Mouse (Mus musculus): ENCODE measurements at regions not wholly inside any gene's neighbourhood (a gene's known extent, or its start where the extent isn't known, plus 50 kb on each side); places are given as distances from the start of the nearest gene placed in this dataset.

DNA sequence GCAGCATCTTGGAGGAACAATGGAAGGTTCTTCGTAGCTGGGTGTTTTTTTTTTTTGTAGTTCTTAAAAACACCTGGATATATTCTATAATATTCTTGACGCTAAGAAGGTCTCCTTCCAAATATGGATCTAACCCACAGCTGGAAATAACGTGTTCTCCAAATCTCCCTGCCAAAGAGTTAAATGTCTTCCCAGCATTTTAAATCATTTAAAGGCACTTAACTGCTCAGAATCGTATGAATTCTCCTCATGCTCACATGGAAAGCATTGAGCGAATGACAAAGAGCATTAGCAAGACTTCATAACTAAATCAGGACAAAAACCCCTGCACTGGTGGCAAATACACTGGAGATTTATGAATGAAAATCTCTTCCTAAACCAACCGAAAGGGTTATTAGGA is 117.7 kb upstream of the Hs3st3a1 start:
- Histone ChIP-seq H3K9ac (replicated peaks; ENCODE audit: low read length) (no peak overlapping the region), H3K4me2 (ENCODE audit: low read depth, low read length) (no peak overlapping the region), H3K27me3 (ENCODE audit: control insufficient read depth, insufficient read depth, low read length) (no peaks in the 10 kb centered on the region), H3K36me3 (replicated peaks; ENCODE audit: control insufficient read depth, insufficient read depth, low read depth, low read length) (no peaks in the 10 kb centered on the region), H3K4me1 (ENCODE audit: control insufficient read depth, insufficient read depth, low read length) (no peaks in the 10 kb centered on the region), H3K27ac (replicated peaks; ENCODE audit: low read depth, low read length) (no peak overlapping the region), H3K9me3 (replicated peaks; ENCODE audit: control insufficient read depth, low read length) (no peaks in the 10 kb centered on the region), H3K4me3 (ENCODE audit: low read depth, low read length) (no peak overlapping the region)
- WGBS: 80% methylated on average over 6 of the region's 6 CpGs
- DNase-seq (ENCODE audit: low spot score) (no peak), ATAC-seq (replicated peaks; ENCODE audit: insufficient number of reproducible peaks, low FRiP score, low TSS enrichment, low read depth) (no peak)

DNA sequence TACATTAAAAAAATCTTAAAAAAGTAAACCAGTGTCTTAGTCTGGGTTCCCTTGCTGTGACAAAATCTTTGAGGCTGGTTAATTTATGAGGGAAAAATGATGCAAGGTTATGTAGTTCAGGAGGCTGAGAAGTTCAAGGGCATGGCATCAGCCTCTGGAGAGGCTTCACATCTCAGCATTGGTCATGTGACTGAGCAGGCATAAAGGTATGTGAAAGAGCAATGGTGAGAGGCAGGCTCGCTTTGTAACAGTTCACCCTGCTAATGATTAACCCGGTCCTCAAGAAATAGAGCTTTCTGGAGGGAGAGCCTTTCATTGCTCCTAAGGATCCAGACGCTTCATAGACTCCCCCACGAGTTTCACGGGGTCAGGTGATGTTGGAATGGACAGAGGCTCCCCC is 120.1 kb upstream of the Hs3st3a1 start:
- DNase-seq (ENCODE audit: low spot score) (no peak), ATAC-seq (replicated peaks; ENCODE audit: insufficient number of reproducible peaks, low FRiP score, low TSS enrichment, low read depth) (no peak)
- no peaks in the 10 kb centered on the region for H3K36me3 ChIP-seq (replicated peaks; ENCODE audit: control insufficient read depth, insufficient read depth, low read depth, low read length)
- no peaks in the 10 kb centered on the region for H3K4me1 ChIP-seq (ENCODE audit: control insufficient read depth, insufficient read depth, low read length)
- no peaks in the 10 kb centered on the region for H3K27me3 ChIP-seq (ENCODE audit: control insufficient read depth, insufficient read depth, low read length)
- no peak overlapping the region for H3K27ac ChIP-seq (replicated peaks; ENCODE audit: low read depth, low read length)
- H3K4me3 ChIP-seq (ENCODE audit: low read depth, low read length): no peak overlapping the region
- whole genome bisulfite sequencing: 79% methylated on average over 5 of the region's 5 CpGs
- no peak overlapping the region for H3K4me2 ChIP-seq (ENCODE audit: low read depth, low read length)
- no peaks in the 10 kb centered on the region for H3K9me3 ChIP-seq (replicated peaks; ENCODE audit: control insufficient read depth, low read length)
- no peak overlapping the region for H3K9ac ChIP-seq (replicated peaks; ENCODE audit: low read length)

DNA sequence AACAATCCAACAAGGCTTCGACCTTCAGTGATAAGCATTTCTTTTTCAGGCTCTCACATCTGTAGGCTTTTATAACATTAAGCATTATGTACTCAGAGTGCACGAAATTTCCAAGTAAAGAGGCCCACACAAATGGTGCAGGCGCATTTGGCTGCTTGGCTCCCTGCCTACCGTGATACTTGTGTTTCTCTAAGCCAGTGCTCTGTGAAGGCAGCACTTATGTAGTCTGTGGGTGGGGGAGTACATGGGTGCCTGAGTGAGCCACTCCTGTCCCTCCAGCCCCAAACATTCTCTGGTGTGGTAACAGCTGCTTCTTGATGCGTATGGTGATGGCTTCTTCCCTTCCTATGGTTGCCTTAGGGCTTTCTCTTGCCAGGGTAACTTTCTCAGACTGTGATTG is 121.9 kb upstream of the Hs3st3a1 start:
- Histone ChIP-seq H3K27ac (replicated peaks; ENCODE audit: low read depth, low read length) (no peak overlapping the region), H3K9me3 (replicated peaks; ENCODE audit: control insufficient read depth, low read length) (no peaks in the 10 kb centered on the region), H3K36me3 (replicated peaks; ENCODE audit: control insufficient read depth, insufficient read depth, low read depth, low read length) (no peaks in the 10 kb centered on the region), H3K4me1 (ENCODE audit: control insufficient read depth, insufficient read depth, low read length) (no peaks in the 10 kb centered on the region), H3K4me2 (ENCODE audit: low read depth, low read length) (no peak overlapping the region), H3K4me3 (ENCODE audit: low read depth, low read length) (no peak overlapping the region), H3K9ac (replicated peaks; ENCODE audit: low read length) (no peak overlapping the region), H3K27me3 (ENCODE audit: control insufficient read depth, insufficient read depth, low read length) (no peaks in the 10 kb centered on the region)
- WGBS: 77% methylated on average over 5 of the region's 5 CpGs
- no peak for DNase-seq (ENCODE audit: low spot score)
- no peak for ATAC-seq (replicated peaks; ENCODE audit: insufficient number of reproducible peaks, low FRiP score, low TSS enrichment, low read depth)

DNA sequence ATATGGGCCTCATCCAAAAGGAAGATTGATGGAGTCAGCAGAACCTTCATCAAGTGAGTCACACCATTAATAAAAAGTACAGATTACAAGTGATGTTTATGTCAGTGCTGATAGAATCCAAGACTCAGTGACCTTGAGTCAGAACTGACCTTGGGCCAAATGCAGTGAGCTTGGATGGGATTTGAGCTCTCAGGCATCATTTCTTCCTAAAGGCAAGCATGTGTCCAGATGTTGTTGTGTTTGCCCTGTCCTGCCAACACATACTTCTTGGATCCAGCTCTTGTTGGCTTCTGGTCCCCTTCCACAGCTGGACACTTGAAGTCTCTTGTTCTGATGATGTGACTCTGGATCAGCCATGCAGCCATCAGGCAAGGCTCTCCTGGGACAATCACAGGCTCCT is 125.3 kb upstream of the Hs3st3a1 start:
- no peak overlapping the region for H3K4me3 ChIP-seq (ENCODE audit: low read depth, low read length)
- H3K27ac ChIP-seq (replicated peaks; ENCODE audit: low read depth, low read length): no peak overlapping the region
- no peaks in the 10 kb centered on the region for H3K9me3 ChIP-seq (replicated peaks; ENCODE audit: control insufficient read depth, low read length)
- ATAC-seq (replicated peaks; ENCODE audit: insufficient number of reproducible peaks, low FRiP score, low TSS enrichment, low read depth): no peak
- no peak overlapping the region for H3K4me2 ChIP-seq (ENCODE audit: low read depth, low read length)
- no peaks in the 10 kb centered on the region for H3K27me3 ChIP-seq (ENCODE audit: control insufficient read depth, insufficient read depth, low read length)
- DNase-seq (ENCODE audit: low spot score): no peak
- H3K9ac ChIP-seq (replicated peaks; ENCODE audit: low read length): no peak overlapping the region
- no peaks in the 10 kb centered on the region for H3K36me3 ChIP-seq (replicated peaks; ENCODE audit: control insufficient read depth, insufficient read depth, low read depth, low read length)
- no peaks in the 10 kb centered on the region for H3K4me1 ChIP-seq (ENCODE audit: control insufficient read depth, insufficient read depth, low read length)

DNA sequence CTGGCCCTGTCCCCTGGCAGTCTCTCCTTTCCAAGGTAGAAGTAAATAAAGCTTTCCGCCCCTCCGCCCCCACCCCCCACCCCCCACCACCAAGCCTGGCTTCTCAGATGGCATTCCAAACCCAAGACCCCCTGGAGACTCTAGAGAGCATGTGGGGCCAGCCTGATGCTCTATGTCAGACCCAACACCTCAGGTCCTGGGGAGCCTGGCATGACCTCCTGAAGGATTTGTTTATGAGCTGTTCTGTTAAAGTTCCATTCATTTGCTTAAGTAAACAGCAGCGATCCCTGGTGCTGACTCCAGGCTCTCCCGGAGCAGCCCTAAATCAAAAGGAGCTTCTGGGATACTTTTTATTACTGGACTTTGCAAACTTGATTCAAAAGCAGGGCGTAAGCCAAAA is 137.3 kb upstream of the Hs3st3a1 start:
- no peak for ATAC-seq (replicated peaks; ENCODE audit: insufficient number of reproducible peaks, low FRiP score, low TSS enrichment, low read depth)
- no peak for DNase-seq (ENCODE audit: low spot score)
- Histone ChIP-seq H3K9ac (replicated peaks; ENCODE audit: low read length) (no peak overlapping the region), H3K4me1 (ENCODE audit: control insufficient read depth, insufficient read depth, low read length) (no peaks in the 10 kb centered on the region), H3K27ac (replicated peaks; ENCODE audit: low read depth, low read length) (no peak overlapping the region), H3K4me2 (ENCODE audit: low read depth, low read length) (no peak overlapping the region), H3K9me3 (replicated peaks; ENCODE audit: control insufficient read depth, low read length) (no peaks in the 10 kb centered on the region), H3K36me3 (replicated peaks; ENCODE audit: control insufficient read depth, insufficient read depth, low read depth, low read length) (no peaks in the 10 kb centered on the region), H3K27me3 (ENCODE audit: control insufficient read depth, insufficient read depth, low read length) (no peaks in the 10 kb centered on the region), H3K4me3 (ENCODE audit: low read depth, low read length) (no peak overlapping the region)
- 21% methylated on average over 5 of the region's 5 CpGs for WGBS

DNA sequence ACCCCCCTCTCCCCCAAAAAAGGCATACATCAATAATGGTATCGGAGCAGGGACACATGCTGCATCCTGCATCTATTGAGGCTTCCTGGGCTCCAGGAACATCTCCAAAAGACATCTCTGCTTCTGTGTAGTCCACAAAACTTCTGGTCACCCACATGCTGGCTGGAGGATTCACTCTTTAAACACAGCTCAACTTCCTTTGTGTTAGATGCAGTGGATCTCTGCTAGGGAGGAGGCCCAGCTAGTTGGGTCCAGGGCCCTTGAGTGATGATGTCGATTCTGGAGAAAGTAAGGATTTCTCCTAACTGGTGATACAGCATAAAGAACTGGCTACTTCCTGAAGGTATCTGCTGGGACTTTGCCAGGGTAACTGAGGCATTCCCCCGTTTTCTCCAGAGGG is 146.9 kb upstream of the Hs3st3a1 start:
- Histone ChIP-seq H3K4me2 (ENCODE audit: low read depth, low read length) (no peak overlapping the region), H3K4me3 (ENCODE audit: low read depth, low read length) (no peak overlapping the region), H3K27ac (replicated peaks; ENCODE audit: low read depth, low read length) (no peak overlapping the region), H3K9ac (replicated peaks; ENCODE audit: low read length) (no peak overlapping the region), H3K36me3 (replicated peaks; ENCODE audit: control insufficient read depth, insufficient read depth, low read depth, low read length) (no peaks in the 10 kb centered on the region), H3K9me3 (replicated peaks; ENCODE audit: control insufficient read depth, low read length) (no peaks in the 10 kb centered on the region), H3K4me1 (ENCODE audit: control insufficient read depth, insufficient read depth, low read length) (no peaks in the 10 kb centered on the region), H3K27me3 (ENCODE audit: control insufficient read depth, insufficient read depth, low read length) (no peaks in the 10 kb centered on the region)
- WGBS: 89% methylated on average over 3 of the region's 3 CpGs
- ATAC-seq (replicated peaks; ENCODE audit: insufficient number of reproducible peaks, low FRiP score, low TSS enrichment, low read depth) (no peak), DNase-seq (ENCODE audit: low spot score) (no peak)

DNA sequence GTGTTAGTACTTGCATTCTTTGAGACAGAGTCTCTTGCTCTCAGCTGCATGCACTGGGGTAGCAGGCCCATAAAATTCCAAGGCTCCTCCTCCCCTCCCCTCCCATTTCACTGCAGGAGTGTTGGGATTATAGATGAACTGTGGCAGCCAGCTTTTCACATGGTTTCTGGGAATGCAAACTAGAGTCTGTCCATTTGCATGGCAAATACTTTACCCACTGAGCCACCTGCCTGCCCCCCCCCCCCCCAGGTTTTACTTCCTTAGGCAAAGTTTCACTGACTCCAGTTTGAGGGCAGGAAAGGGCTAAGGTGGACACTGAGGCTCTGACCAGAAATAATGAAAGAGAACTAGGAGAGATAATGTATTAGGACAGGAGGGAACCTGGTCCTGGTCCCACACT is 147.6 kb upstream of the Hs3st3a1 start:
- DNase-seq (ENCODE audit: low spot score) (no peak), ATAC-seq (replicated peaks; ENCODE audit: insufficient number of reproducible peaks, low FRiP score, low TSS enrichment, low read depth) (no peak)
- Histone ChIP-seq H3K27me3 (ENCODE audit: control insufficient read depth, insufficient read depth, low read length) (no peaks in the 10 kb centered on the region), H3K36me3 (replicated peaks; ENCODE audit: control insufficient read depth, insufficient read depth, low read depth, low read length) (no peaks in the 10 kb centered on the region), H3K4me2 (ENCODE audit: low read depth, low read length) (no peak overlapping the region), H3K27ac (replicated peaks; ENCODE audit: low read depth, low read length) (no peak overlapping the region), H3K4me1 (ENCODE audit: control insufficient read depth, insufficient read depth, low read length) (no peaks in the 10 kb centered on the region), H3K9me3 (replicated peaks; ENCODE audit: control insufficient read depth, low read length) (no peaks in the 10 kb centered on the region), H3K4me3 (ENCODE audit: low read depth, low read length) (no peak overlapping the region), H3K9ac (replicated peaks; ENCODE audit: low read length) (no peak overlapping the region)

DNA sequence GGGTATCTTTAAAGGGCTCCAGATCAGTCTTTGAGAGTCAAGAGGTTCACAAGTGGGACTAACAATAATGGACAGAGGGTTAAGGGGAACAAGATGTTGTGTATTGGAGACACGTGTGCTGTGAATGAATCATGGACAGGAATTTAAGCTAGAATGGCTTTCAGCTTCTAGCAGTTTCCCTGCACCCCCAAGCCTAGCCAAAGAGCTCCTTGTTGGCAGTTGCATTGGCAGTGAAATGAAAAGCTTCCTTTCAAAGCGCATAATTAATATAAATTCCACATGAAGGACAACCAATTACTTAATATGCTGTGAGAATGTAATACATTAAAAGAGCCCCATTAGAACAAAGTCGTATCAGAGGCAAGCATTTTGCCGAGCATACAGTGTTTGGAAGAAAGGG is 153.4 kb upstream of the Hs3st3a1 start:
- WGBS: 65% methylated on average over 4 of the region's 4 CpGs
- DNase-seq (ENCODE audit: low spot score) (peak; percentile 41), ATAC-seq (replicated peaks; ENCODE audit: insufficient number of reproducible peaks, low FRiP score, low TSS enrichment, low read depth) (no peak)
- Histone ChIP-seq H3K4me3 (ENCODE audit: low read depth, low read length) (no peak overlapping the region), H3K27me3 (ENCODE audit: control insufficient read depth, insufficient read depth, low read length) (no peaks in the 10 kb centered on the region), H3K27ac (replicated peaks; ENCODE audit: low read depth, low read length) (no peak overlapping the region), H3K9me3 (replicated peaks; ENCODE audit: control insufficient read depth, low read length) (no peaks in the 10 kb centered on the region), H3K36me3 (replicated peaks; ENCODE audit: control insufficient read depth, insufficient read depth, low read depth, low read length) (no peaks in the 10 kb centered on the region), H3K4me1 (ENCODE audit: control insufficient read depth, insufficient read depth, low read length) (no peaks in the 10 kb centered on the region), H3K9ac (replicated peaks; ENCODE audit: low read length) (no peak overlapping the region), H3K4me2 (ENCODE audit: low read depth, low read length) (no peak overlapping the region)

Data from embryonic facial prominence, embryonic 11.5 days (tissue).